Mouse (Mus musculus): ENCODE measurements around the gene Dnajc3. TPM values are rescaled to one million over a fixed set of nuclear protein-coding genes. Genes with fewer than 3 reads are reported as not detected.
"Not testable (repeated sequence)": the region's sequence is repeated elsewhere in the genome, so short reads cannot be mapped to it uniquely, and the experiment has no call there.

The Dnajc3 gene
- total RNA-seq, 2 experiments from 2014 or later: 16.0 to 19.3 TPM

DNA sequence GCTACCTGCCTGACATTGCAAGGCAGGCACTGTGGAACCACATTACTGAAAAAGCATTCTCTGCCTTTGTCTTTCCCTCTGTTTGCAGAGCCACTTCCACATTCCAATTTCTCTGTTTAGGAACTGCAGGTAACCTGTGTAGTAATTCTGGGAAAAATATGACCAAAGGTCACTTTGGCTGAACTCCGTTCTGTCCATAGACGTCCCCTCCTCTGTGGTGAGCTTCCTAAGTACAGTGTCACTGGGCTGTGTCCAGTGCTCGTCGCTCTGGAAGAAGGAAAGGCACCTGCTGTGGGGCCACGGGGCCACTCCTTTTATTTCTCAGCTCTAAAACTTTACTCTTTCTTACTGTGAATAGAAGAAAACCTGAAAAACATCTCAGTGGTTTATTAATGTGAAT lies 42.6 kb downstream of the Dnajc3 start:
- DNase-seq: no peak
- intact Hi-C loops (cut with DNase I): no loop called here

- no peak for DNase-seq
- intact Hi-C loops (cut with DNase I): no loop called here
Observed at GRCm38 (mm10) chr14:118980890-118981289, 43.1 kb downstream of the Dnajc3 start.

DNA sequence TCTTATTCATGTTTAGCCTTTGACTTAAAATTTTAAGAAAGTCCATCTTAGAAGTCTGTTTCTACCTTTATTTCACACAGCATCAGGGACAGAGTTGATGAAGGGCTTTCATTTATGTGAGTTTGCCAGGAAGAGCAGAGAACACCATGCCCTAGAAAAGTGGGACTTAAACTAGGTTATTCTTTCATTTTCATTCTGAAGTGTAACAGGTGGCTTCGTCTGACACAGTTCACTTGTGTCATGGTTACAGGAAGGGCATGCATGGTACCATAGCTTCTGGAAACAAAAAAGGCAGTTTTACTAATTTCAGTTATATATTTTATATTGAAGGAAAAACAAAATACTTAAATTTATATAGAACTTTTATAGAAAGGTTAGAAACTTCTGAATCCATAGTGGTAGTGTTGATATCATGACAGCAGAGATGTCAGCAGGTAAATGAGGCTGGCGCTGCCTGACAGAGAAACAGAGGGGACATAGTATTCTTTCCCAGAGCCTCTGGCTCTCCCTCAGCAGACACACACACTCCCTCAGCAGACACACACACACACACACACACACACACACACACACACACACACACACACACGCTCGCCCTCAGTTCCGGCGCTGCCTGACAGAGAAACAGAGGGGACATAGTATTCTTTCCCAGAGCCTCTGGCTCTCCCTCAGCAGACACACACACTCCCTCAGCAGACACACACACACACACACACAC lies 44.1 kb downstream of the Dnajc3 start:
- DNase-seq; intact Hi-C loops (cut with DNase I): not testable (repeated sequence)

DNA sequence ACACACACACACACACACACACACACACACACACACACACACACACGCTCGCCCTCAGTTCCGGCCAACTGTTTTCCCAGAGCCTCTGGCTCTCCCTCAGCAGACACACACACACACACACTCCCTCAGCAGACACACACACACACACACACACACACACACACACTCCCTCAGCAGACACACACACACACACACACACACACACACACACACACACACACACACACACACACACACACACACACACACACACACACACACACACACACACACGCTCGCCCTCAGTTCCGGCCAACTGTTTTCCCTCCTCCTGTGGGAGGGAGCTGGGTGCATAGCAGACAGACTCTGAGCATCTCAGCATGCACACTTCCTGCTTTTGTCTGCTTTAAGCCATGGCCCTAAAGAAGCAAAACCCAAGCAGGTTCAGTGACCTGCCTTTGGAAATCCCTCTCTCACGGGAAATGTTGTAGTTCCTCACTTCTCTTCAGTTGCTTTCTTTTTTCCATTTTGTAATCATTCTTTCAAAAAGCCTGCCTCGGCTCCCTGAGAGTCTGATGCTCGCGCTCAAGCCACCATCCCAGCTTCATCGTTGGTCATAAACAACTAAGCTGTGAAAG lies 44.8 kb downstream of the Dnajc3 start:
- intact Hi-C loops (cut with DNase I); DNase-seq: not testable (repeated sequence)

- no peak for DNase-seq
- intact Hi-C loops (cut with DNase I): no loop called here
Observed at GRCm38 (mm10) chr14:118983396-118983795, 45.6 kb downstream of the Dnajc3 start.

DNA sequence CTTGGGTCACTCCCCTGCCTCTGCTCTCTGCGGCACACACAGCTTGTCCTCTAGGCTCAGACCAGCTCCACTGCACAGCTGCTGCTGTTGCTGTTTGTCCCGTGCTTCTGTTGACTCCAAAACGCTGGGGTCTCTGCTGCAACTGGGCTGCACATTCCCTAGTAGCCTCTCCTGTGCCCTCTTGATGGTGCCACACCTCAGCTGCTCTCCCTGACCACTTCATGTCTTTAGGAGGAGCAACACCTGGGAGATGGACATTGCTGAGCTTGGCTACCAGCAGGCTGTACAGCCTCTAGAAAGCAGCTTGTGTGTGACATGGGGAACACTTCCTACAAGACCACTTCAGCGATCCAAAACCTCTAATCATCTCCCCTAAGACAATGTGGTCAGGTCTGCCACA lies 46.4 kb downstream of the Dnajc3 start:
- DNase-seq: no peak
- intact Hi-C loops (cut with DNase I): no loop called here

DNA sequence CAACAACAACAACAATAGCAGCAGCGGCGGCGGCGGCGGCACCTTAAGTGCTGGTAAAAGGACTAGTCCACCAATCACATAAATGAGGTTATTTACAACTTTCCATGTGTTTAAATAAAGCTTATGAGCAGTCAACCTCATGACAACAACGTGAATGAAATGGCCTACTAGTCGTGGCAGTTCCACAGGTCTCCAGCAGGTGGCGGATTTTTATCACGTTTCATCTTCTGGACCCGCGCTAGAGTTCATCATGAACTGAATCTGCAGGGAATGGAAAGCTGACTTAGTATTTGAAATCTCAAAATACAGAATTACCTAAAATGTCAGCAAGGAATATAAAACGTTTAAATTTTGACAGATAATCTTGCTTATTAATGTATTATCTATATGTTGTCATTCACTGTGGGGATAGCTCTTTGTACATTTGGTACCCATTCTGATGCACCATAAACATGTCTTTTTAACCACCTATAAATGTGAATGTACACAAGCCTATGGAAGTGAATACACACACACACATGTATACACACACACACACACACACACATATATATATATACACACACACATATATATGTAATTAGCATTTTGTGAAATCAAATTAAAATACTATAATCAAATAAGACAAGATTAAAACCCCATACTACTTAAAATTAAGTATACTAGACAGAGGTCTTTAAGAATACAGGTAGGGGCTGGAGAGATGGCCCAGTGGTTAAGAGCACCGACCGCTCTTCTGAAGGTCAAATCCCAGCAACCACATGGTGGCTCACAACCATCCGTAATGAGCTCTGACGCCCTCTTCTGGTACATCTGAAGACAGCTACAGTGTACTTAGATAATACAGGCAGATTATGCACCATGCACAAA lies 49.1 kb downstream of the Dnajc3 start:
- intact Hi-C loops (cut with DNase I): loop anchor here (2.0 kb wide), 1 partner anchor 40 kb away; no protein-coding TSS in a partner anchor

DNA sequence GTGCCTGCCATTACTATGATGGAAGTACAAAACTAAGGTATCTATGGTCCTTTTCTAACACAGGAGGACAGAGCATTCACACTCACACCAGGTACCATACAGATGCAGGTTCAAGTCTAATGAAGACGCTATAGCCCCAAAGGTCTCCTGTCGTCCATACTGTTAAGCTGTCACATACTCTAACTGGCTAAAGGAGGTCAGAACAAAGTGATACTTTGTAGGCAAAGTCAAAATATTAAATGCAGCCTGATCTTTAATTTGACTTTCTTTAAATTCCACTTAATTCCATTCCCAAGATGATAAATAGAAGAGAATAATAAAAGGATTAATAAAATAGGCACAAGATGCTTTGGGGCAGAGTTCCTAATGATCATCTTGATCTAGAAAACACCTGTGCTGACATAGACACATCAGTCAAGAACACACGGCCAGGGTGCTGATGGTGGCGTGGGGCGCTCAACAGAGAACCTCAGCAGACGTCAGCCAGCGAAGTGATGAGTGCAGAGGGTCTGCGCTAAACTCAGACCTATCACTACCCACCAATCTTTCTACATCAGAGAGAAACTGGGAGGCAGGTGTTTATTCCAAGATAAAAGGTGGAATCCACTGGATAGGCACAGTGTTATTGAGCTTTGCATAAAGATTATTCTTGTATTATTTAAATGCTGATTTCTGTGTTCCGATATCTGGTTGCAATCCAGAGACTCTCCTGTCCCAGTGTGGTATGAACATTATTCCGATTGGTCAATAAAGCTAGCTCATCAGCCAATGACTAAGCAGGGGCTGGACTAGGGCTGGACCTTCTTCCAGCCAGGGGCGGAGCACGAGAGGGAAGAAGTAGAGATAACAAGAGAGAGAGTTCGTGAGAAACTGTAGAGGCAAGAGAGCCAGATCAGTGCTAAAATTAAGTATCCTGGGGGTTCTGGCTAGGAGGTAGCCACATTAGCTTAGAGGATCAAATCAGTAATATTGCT lies 50.0 kb downstream of the Dnajc3 start:
- intact Hi-C loops (cut with DNase I): loop anchor here (2.0 kb wide), 1 partner anchor 39 kb away; no protein-coding TSS in a partner anchor
- DNase-seq: no peak

More for the DNA sequence above, 49.1 kb downstream of the Dnajc3 start:
- DNase-seq: peak; percentile 45 to 66

DNA sequence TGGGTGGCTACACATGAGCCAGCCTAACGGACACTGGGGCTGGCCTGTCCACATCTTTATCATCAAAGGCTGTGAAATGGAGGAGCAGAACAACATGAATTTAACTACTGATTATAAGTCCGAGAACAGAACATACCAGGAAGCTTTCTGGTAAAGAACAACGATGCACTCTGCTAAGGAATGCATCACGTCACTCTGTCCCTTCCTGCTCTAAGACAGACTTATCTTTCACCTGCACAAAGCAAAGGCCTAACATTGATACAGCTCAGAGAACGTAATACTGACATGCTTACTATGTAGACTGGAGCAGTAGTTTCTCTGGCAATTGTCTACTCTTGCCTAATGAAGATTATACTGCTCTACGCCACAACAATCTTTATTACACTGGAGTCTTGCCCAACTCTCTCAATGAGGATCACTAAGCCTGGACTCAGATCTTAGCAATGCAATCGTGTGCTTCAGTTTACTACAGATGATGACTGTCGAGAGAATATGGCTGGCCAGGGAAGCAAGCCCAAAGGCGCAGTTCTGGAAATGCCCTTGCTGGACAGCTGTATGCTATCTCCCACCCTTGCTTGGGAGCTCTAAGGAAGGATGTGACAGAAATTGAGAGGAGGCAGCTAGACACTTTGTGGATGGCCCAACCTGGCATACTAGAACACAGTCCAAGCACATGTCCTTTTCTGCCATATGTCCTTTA lies 57.6 kb downstream of the Dnajc3 start:
- DNase-seq: no peak
- intact Hi-C loops (cut with DNase I): no loop called here

DNA sequence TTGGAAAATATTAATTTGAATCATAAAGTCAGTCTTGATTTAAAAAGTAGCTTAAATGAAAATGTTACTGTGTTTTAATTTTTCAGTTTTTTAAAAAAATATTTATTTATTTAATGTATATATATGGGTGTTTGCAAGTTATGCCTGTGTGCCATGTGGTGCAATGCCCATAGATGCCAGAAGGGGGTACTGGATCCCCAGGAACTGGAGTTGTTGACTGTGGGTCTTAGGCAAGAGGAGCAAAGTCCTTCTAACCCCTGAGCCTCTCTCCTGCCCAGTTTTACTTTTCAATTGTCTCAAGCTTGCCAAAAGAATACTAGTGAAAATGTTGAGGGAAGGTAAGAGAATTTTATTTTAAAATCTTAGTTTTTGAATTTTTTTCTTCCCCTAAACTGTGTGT lies 65.5 kb downstream of the Dnajc3 start:
- intact Hi-C loops (cut with DNase I): no loop called here
- DNase-seq: no peak

- intact Hi-C loops (cut with DNase I): no loop called here
- no peak for DNase-seq
Observed at GRCm38 (mm10) chr14:119005834-119006233, 68.1 kb downstream of the Dnajc3 start.

DNA sequence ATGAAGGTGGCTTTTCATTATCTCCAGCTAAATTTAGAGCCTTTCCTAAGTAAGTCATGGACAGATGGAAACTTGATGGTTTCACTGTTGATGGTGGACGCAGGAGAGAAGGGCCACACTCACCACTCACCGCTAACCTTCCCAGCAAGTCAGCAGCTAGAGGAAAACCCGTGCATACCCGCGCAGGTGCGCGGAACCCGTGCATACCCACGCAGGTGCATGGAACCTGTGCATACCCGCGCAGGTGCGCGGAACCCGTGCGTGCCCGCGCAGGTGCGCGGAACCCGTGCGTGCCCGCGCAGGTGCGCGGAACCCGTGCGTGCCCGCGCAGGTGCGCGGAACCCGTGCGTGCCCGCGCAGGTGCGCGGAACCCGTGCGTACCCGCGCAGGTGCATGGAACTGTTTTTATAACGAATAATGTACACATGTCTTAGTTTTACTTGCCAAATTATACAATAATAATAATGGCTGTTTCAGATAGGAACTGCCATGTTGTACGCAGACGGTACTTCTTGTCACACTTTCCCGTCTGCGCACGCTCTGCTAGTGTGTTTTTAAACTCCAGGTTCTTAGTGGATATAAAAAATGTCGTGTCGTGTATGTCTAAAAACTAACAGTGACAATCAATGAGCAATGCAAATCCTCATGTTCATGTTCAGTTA lies 68.8 kb downstream of the Dnajc3 start:
- no peak for DNase-seq
- intact Hi-C loops (cut with DNase I): no loop called here

DNA sequence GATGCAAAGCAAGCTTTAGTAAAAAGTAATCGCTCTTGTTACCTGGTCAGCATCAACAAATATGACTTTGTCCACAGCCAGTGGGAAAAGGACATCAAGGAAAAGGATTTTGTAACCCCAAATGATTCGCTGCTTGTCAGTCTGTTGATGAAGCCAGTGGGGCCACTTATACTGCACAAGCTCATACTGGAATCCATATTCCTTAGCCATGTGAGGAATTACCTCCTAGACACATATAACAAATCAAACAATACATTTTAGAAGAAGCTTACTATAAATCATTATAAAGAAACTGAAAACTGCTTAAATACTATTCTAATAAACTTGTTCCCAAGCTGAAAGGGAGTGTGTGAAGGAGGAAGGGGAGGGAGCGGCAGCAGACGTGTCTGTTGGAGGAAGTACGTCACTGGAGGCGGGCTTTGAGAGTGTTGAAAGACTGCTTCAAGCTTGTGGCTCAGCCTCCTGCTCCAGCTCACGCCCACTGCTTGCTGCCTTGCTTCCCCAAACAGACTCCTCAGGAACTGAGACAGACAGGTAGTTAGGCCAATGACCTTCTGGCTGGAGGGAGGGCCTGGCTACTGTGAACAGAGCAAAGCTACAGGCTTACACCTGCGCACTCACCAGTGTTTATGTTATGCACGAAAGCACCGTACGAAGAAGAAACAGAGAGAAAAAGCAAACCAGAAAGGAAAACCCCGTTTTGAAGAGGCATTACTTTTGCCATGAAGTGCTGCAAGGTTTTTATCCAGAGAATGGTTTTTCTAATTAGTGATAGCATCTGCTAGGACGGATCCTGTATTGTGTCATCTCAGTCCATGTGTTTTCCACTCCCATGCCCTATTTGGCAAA lies 69.6 kb downstream of the Dnajc3 start:
- intact Hi-C loops (cut with DNase I): no loop called here
- peak; percentile 93 to 96 for DNase-seq

DNA sequence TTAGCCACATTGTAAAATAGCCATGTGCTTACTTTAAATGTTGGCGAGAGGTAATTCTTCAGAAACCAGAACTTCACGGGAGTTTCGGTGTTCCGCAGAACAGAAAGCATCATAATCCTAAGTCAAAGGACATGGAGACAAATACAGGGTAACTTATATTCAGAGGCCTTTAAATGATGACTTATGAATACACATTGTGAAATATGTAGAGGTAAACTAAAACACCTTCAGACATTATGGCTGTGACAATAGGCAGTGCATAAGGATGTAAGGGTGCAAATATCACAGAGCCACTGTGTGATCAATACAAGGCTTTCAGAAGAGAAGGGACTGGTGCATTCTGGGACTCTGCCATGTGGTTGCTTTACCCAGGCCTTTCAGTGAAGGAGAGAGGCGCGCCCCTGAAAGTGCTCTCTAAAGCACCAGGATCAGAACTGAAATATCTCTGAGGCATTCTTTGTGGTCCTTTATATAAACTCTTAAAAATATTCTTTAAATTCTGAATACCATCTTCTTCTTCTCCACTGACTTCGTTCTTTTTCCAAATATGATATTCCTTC lies 70.3 kb downstream of the Dnajc3 start:
- intact Hi-C loops (cut with DNase I): no loop called here
- DNase-seq: no peak

DNA sequence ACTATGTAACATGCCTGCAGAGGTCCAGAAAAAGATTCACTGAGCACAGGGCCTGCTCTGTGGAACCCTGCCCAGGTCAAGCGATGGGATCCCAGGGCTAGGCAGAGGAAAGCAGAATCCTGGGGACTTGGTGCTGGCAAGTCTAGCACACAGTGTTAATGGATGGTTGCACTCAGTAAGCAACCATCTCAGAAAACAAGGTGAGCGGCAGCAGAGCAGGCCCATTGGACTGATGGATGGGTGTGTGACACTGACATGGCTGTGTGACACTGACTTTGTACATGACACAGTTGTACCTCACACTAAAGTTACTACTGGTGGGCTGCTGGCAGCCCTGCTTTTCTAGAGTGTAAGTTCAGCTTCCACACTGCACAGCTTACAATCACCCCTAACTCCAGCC lies 71.8 kb downstream of the Dnajc3 start:
- intact Hi-C loops (cut with DNase I): no loop called here

GRCm38 (mm10) chr14:119012607-119013431 lies 75.0 kb downstream of the Dnajc3 start:
- intact Hi-C loops (cut with DNase I): no loop called here
- DNase-seq: peak in 1 of 2 experiments; percentile 12

More for the DNA sequence above, 71.8 kb downstream of the Dnajc3 start:
- no peak for DNase-seq

DNA sequence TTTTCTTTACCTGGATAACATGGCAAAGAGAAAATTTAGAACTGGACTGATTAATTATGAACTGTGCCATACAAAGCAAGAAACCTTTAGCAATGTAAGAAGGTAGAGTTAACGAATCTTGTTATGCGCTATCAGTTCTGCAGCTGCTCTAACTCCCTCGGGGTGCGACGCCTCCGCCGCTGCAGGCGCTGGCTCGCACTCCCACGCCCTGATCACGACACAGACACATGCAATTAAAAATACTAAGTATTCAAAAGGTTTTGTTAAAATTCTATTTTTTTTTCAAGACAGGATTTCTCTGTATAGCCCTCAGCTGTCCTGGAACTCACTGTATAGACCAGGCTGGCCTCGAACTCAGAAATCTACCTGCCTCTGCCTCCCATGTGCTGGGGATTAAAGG lies 75.8 kb downstream of the Dnajc3 start:
- intact Hi-C loops (cut with DNase I): no loop called here
- no peak for DNase-seq

Data from gastrocnemius, postnatal 36 days (tissue).